Mouse (Mus musculus) midbrain, embryonic 10.5 days (tissue): ENCODE data around the gene Dnttip1. TPM values are rescaled to one million over a fixed set of nuclear protein-coding genes. Genes with fewer than 3 reads are reported as not detected.

ENCODE experiments used
- DNase-seq: peaks from one replicate; pipeline ENCODE4 v3.0.0-alpha.2; 2017; ENCODE audit warnings: low spot score
- H3K27ac ChIP-seq: fragments of 300-500 bp; sonication (generic); replicated peaks from 2 replicates; pipeline ENCODE4 v1.5.1; 2016; ENCODE audit warnings: mild to moderate bottlenecking
- H3K27me3 ChIP-seq: fragments of 300-500 bp; sonication (generic); 2 replicates; pipeline ENCODE4 v1.6.1; 2016; ENCODE audit warnings: low read depth, mild to moderate bottlenecking; ENCODE audit not compliant: poor library complexity, severe bottlenecking
- H3K36me3 ChIP-seq: fragments of 300-500 bp; sonication (generic); 2 replicates; pipeline ENCODE4 v1.6.1; 2016; ENCODE audit warnings: mild to moderate bottlenecking, moderate library complexity
- H3K4me1 ChIP-seq: fragments of 300-500 bp; sonication (generic); 2 replicates; pipeline ENCODE4 v1.6.1; 2016
- H3K4me3 ChIP-seq: fragments of 300-500 bp; sonication (generic); 2 replicates; pipeline ENCODE4 v1.5.1; 2016; ENCODE audit warnings: mild to moderate bottlenecking, moderate library complexity
- H3K9me3 ChIP-seq: fragments of 300-500 bp; sonication (generic); replicated peaks from 2 replicates; pipeline ENCODE4 v1.6.1; 2016; ENCODE audit warnings: mild to moderate bottlenecking
- WGBS: fragments of 180-500 bp; shearing (Covaris S2); methylation state at CpG from one replicate; pipeline ENCODE4 v1.1.7; 2016; 5-methylcytosine and 5-hydroxymethylcytosine counted together
- polyA plus RNA-seq: library from polyadenylated mRNA; unstranded; fragments of >200 nt; fragmentation: Nextera tagmentation; extraction: Ambion mirVana; gene quantifications from 2 replicates; pipeline ENCODE4 v1.2.1, GENCODE M21; 2016

Gene Dnttip1
- polyA plus RNA-seq, 1 experiment from 2014 or later = 80.1 TPM

DNA sequence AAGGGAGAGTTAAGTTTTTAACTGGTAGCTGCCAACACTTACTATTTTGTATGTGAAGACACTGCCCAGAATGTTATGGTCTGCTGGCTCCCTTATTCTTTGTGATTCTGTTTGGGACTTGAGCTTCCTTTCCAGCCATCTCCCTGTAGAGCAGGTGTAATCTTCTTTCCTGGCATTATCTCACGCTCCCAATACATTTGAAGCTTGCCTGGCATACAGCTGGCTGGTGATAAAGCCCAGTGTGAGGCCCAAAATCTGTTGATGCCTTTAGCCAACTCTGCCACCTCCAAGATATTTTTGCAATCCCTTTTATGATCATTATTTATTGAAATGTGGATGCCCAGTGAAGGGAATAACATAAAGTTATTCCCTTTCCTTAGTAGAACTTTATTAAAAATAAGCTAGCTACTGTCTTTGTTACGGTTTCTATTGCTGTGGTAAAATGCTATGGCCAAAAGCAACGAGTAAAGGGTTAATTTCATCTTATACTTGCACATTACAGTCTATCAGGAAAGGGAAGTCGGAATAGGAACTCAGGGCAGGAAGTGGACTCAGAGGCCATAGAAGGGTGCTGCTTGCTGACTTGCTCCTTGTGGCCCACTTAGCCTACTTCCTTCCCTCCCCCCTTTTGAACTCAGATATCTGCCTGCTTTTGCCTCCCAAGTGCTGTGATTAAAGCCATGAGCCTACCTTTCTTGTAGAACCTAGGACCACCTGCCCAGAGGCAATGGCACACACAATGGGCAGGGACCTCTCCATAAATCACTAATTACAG lies 14.5 kb downstream of the Dnttip1 start:
- no peak overlapping the region for H3K4me3 ChIP-seq
- no peaks in the 10 kb centered on the region for H3K9me3 ChIP-seq
- no peaks in the 10 kb centered on the region for H3K4me1 ChIP-seq
- H3K27me3 ChIP-seq = no peaks in the 10 kb centered on the region
- no peak for DNase-seq
- WGBS = 92% methylated on average over 4 of the region's 4 CpGs
- H3K36me3 ChIP-seq = peaks cover 95% of the 10 kb centered on the region
- H3K27ac ChIP-seq = no peak overlapping the region

DNA sequence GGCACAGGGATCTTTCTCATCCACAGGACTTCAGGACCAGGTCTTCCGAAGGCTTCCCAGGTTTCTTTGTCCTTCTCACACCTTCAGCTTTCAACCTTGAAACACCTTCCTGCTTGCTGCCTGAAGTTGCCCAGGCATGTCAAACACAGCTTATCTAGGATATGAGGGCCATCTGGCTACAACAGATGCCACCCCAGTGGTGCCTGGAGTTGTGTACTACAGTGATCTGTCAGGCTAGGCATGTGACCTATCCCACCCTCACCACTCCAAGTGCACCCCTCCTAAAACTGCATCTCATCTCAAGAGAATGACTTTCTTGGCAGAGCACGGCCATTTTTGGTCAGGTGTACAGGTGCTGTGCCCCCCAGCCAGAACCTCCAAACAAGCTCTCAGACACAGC lies 15.7 kb downstream of the Dnttip1 start:
- peaks cover 95% of the 10 kb centered on the region for H3K36me3 ChIP-seq
- H3K4me1 ChIP-seq = no peaks in the 10 kb centered on the region
- H3K27me3 ChIP-seq = no peaks in the 10 kb centered on the region
- 88% methylated on average over 2 of the region's 2 CpGs for WGBS
- DNase-seq = no peak
- no peaks in the 10 kb centered on the region for H3K9me3 ChIP-seq
- no peak overlapping the region for H3K4me3 ChIP-seq
- H3K27ac ChIP-seq = no peak overlapping the region

DNA sequence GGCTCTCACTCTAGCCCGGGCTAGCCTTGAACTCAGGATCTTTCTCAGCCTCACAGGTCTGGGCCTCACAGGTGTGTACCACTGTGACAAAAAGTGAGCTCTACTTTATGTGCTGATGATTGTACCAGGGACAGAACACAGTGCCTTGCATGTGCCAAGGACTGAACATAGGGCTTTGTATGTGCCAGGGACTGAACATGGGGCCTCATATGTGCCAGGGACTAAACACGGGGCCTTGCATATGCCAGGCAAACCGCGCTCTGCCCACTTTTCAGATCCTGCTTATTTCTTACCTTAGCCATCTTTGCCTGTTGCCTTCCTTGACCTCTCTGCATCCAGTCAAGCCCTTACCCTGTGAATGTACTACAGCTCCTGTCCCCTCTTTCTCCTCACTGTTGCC lies 16.2 kb downstream of the Dnttip1 start:
- peaks cover 95% of the 10 kb centered on the region for H3K36me3 ChIP-seq
- 99% methylated on average over 4 of the region's 4 CpGs for WGBS
- H3K9me3 ChIP-seq = no peaks in the 10 kb centered on the region
- no peak overlapping the region for H3K27ac ChIP-seq
- H3K4me3 ChIP-seq = no peak overlapping the region
- no peaks in the 10 kb centered on the region for H3K4me1 ChIP-seq
- H3K27me3 ChIP-seq = no peaks in the 10 kb centered on the region
- no peak for DNase-seq

DNA sequence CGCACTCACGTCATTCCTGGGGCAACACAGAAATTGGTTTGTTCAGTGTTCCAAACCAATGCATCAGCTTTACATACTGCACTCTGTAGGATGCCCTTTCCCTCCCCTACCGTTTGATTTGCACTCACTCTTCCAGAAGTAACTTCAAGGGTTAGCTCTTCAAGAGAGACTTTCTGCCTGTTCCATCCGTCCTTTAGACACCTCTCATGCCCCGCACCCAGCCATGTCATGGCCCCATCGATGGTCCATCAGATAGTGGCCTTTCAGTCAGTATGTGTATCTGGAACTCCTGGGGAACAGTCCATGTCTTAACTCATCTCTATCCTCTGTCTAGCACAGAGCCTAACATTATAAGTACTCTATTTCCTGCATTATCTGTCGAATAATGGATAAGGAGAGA lies 16.8 kb downstream of the Dnttip1 start:
- H3K4me3 ChIP-seq = no peak overlapping the region
- DNase-seq = no peak
- H3K4me1 ChIP-seq = no peaks in the 10 kb centered on the region
- no peaks in the 10 kb centered on the region for H3K27me3 ChIP-seq
- WGBS = 91% methylated on average over 7 of the region's 7 CpGs
- peaks cover 95% of the 10 kb centered on the region for H3K36me3 ChIP-seq
- H3K9me3 ChIP-seq = no peaks in the 10 kb centered on the region
- H3K27ac ChIP-seq = no peak overlapping the region

- WGBS = 88% methylated on average over 3 of the region's 3 CpGs
- peaks cover 74% of the 10 kb centered on the region for H3K36me3 ChIP-seq
Measured at GRCm38 (mm10) chr2:164765841-164766240, 20.1 kb downstream of the Dnttip1 start.

GRCm38 (mm10) chr2:164767812-164768540 lies 22.2 kb downstream of the Dnttip1 start:
- no peak for DNase-seq
- no peaks in the 10 kb centered on the region for H3K9me3 ChIP-seq
- peaks cover 26% of the 10 kb centered on the region for H3K4me1 ChIP-seq
- H3K27me3 ChIP-seq = no peaks in the 10 kb centered on the region
- H3K27ac ChIP-seq = no peak overlapping the region
- peaks cover 74% of the 10 kb centered on the region for H3K36me3 ChIP-seq
- H3K4me3 ChIP-seq = no peak overlapping the region
- WGBS = 95% methylated on average over 15 of the region's 15 CpGs

More at GRCm38 (mm10) chr2:164765841-164766240, 20.1 kb downstream of the Dnttip1 start:
- Histone ChIP-seq H3K4me3 (no peak overlapping the region), H3K4me1 (peaks cover 11% of the 10 kb centered on the region), H3K9me3 (no peaks in the 10 kb centered on the region), H3K27me3 (no peaks in the 10 kb centered on the region), H3K27ac (no peak overlapping the region)
- DNase-seq = no peak

DNA sequence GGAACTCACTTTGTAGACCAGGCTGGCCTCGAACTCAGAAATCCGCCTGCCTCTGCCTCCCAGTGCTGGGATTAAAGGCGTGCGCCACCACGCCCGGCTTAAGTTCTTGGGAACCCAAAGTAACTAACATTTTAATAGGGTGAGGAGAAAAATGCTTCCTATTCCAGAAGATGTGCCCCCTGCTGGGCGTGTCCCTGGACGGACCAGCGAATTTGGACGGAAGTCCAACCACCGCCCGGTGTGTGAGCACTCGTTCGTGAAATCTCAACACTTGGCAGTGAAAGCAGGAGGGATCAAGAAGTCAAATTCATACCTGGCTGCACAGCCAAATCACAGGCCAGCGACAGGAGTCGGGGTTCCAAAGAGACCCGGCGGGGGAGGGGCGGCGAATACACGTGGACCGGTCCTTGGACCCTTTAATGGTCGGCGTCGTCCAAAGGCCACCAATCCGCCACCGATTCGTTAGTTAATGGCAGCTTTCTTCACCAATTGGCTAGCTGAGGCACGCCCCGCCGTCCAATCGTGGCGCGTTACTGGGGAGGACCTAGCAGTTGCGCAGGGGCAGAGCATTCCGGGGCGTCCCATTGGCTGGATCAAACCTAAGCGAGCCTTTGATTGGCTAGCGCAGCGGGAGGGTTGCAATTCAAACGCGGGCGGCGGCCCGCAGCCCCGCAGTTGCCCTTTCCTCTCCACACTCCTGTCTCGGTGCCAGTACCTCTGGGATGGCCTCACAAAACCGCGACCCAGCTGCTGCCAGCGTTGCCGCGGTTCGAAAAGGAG lies 23.7 kb downstream of the Dnttip1 start, which contains the start of gene Ube2c:
TSS of gene Ube2c (plus strand) at position 641 of the 780 bp plus-strand sequence.
- Histone ChIP-seq H3K4me1 (peaks cover 26% of the 10 kb centered on the region), H3K27me3 (no peaks in the 10 kb centered on the region), H3K4me3 (peak within 1 kb of the TSS; percentile 99), H3K27ac (peak within 1 kb of the TSS; percentile 98), H3K9me3 (no peaks in the 10 kb centered on the region), H3K36me3 (peaks cover 70% of the 10 kb centered on the region)
- peak; percentile 99 for DNase-seq
- WGBS = 2% methylated on average over 53 of the region's 53 CpGs

- 6% methylated on average over 15 of the region's 15 CpGs for WGBS
- peak overlapping the region; percentile 98 for H3K27ac ChIP-seq
- no peaks in the 10 kb centered on the region for H3K9me3 ChIP-seq
- no peaks in the 10 kb centered on the region for H3K27me3 ChIP-seq
- H3K4me1 ChIP-seq = peaks cover 26% of the 10 kb centered on the region
- peak overlapping the region; percentile 99 for H3K4me3 ChIP-seq
- peaks cover 62% of the 10 kb centered on the region for H3K36me3 ChIP-seq
- DNase-seq = no peak
Measured at GRCm38 (mm10) chr2:164770279-164770678, 24.5 kb downstream of the Dnttip1 start.

- Histone ChIP-seq H3K27ac (peak overlapping the region; percentile 98), H3K27me3 (no peaks in the 10 kb centered on the region), H3K36me3 (peaks cover 54% of the 10 kb centered on the region), H3K4me1 (peaks cover 26% of the 10 kb centered on the region), H3K9me3 (no peaks in the 10 kb centered on the region), H3K4me3 (peak overlapping the region; percentile 99)
- no peak for DNase-seq
- 84% methylated on average over 8 of the region's 8 CpGs for WGBS
Measured at GRCm38 (mm10) chr2:164771123-164771522, 25.3 kb downstream of the Dnttip1 start.

- Histone ChIP-seq H3K4me1 (peaks cover 26% of the 10 kb centered on the region), H3K4me3 (no peak overlapping the region), H3K36me3 (peaks cover 31% of the 10 kb centered on the region), H3K9me3 (no peaks in the 10 kb centered on the region), H3K27me3 (no peaks in the 10 kb centered on the region), H3K27ac (no peak overlapping the region)
- no peak for DNase-seq
- 83% methylated on average over 14 of the region's 14 CpGs for WGBS
Measured at GRCm38 (mm10) chr2:164773229-164773988, 27.6 kb downstream of the Dnttip1 start.

DNA sequence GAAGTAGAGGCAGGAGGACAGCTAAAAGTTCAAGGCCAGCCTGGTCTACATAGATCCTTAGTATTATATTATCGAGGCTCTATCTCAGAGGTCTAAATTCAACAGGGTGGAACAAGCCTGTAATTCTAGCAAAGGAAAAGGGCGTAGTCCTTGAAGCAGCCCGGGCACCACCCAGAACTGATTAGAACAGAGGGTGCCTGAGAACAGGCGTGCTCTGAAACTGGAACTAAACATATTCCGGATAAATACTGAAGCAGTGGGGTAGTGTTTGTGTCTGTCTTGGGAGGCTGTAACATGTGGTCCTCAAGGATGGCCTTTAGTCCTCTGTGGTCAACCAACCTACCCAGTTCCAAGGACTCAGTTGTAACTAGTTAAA lies 28.2 kb downstream of the Dnttip1 start:
- Histone ChIP-seq H3K36me3 (peaks cover 30% of the 10 kb centered on the region), H3K9me3 (no peaks in the 10 kb centered on the region), H3K27ac (no peak overlapping the region), H3K4me3 (no peak overlapping the region), H3K4me1 (peaks cover 26% of the 10 kb centered on the region), H3K27me3 (no peaks in the 10 kb centered on the region)
- WGBS = 89% methylated on average over 5 of the region's 5 CpGs
- no peak for DNase-seq

DNA sequence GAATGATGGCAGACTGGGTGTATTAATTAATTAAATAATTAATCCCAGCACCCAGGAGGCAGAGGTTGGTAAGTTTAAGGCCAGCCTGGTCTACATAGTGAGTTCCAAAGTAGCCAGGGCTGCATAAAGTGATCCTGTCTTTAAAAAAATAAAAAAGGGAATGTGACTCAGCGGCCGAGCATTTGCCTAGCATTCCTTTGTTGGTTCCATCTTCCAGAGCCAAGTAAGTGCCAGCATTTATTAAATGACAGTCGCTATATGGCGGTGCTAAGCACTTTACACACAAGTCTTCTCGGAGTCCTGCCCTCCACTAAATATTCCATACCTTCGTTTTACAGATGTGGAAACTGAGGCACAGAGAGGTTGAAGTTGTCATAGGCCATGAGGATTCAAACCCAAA lies 30.3 kb downstream of the Dnttip1 start:
- Histone ChIP-seq H3K27ac (no peak overlapping the region), H3K27me3 (no peaks in the 10 kb centered on the region), H3K4me1 (peaks cover 13% of the 10 kb centered on the region), H3K36me3 (peaks cover 24% of the 10 kb centered on the region), H3K4me3 (no peak overlapping the region), H3K9me3 (no peaks in the 10 kb centered on the region)
- no peak for DNase-seq
- 90% methylated on average over 6 of the region's 6 CpGs for WGBS
